Mouse (Mus musculus): ENCODE results near the gene Misp. TPM values are rescaled to one million over a fixed set of nuclear protein-coding genes. Genes with fewer than 3 reads are reported as not detected.

Gene Misp
- polyA plus RNA-seq (2012; rRNA removed): 4.0 and 4.8 TPM in 2 replicates

GRCm38 (mm10) chr10:79820782-79821181, at the start of gene Misp:
Gene Misp, plus strand, starts transcription at chr10:79820989.
- DNase-seq: no peak
- Histone ChIP-seq H3K4me3 (replicated peaks; ENCODE audit: extremely low read depth, low read depth, low read length) (no peak within 1 kb of the TSS), H3K4me1 (ENCODE audit: control insufficient read depth, insufficient read depth, low read length) (peaks cover 8% of the 10 kb centered on the region)
- TF ChIP-seq POLR2A (IDR thresholded peaks at IDR 0.05; ENCODE audit: borderline replicate concordance, extremely low read depth, low read depth, low read length) (no peak), CTCF (IDR thresholded peaks at IDR 0.05; ENCODE audit: insufficient read depth, low read length) (no peak)
- 68% methylated on average over 11 of the region's 11 CpGs for WGBS

GRCm38 (mm10) chr10:79772320-79772719, 48.5 kb upstream of the Misp start:
- Histone ChIP-seq H3K4me3 (replicated peaks; ENCODE audit: extremely low read depth, low read depth, low read length) (no peak overlapping the region), H3K4me1 (ENCODE audit: control insufficient read depth, insufficient read depth, low read length) (peaks cover 2% of the 10 kb centered on the region; the same call in 1 of the 2 replicates)
- DNase-seq: no peak
- TF ChIP-seq CTCF (IDR thresholded peaks at IDR 0.05; ENCODE audit: insufficient read depth, low read length) (no peak), POLR2A (IDR thresholded peaks at IDR 0.05; ENCODE audit: borderline replicate concordance, extremely low read depth, low read depth, low read length) (no peak)
- 88% methylated on average over 3 of the region's 3 CpGs for WGBS

- H3K4me1 ChIP-seq (ENCODE audit: control insufficient read depth, insufficient read depth, low read length): no peaks in the 10 kb centered on the region
- no peak overlapping the region for H3K4me3 ChIP-seq (replicated peaks; ENCODE audit: extremely low read depth, low read depth, low read length)
- TF ChIP-seq POLR2A (IDR thresholded peaks at IDR 0.05; ENCODE audit: borderline replicate concordance, extremely low read depth, low read depth, low read length): no peak
- no peak for TF ChIP-seq CTCF (IDR thresholded peaks at IDR 0.05; ENCODE audit: insufficient read depth, low read length)
- DNase-seq: no peak
- WGBS: 86% methylated on average over 2 of the region's 2 CpGs
Observed at GRCm38 (mm10) chr10:79773208-79773607, 47.6 kb upstream of the Misp start.

GRCm38 (mm10) chr10:79774486-79775279, 46.1 kb upstream of the Misp start:
- TF ChIP-seq CTCF (IDR thresholded peaks at IDR 0.05; ENCODE audit: insufficient read depth, low read length): no peak
- no peak for TF ChIP-seq POLR2A (IDR thresholded peaks at IDR 0.05; ENCODE audit: borderline replicate concordance, extremely low read depth, low read depth, low read length)
- no peak overlapping the region for H3K4me3 ChIP-seq (replicated peaks; ENCODE audit: extremely low read depth, low read depth, low read length)
- peaks cover under 1% of the 10 kb centered on the region; the same call in 1 of the 2 replicates for H3K4me1 ChIP-seq (ENCODE audit: control insufficient read depth, insufficient read depth, low read length)
- no peak for DNase-seq
- 58% methylated on average over 5 of the region's 5 CpGs for WGBS

- peak within 1 kb of the TSS; percentile 61 for H3K4me3 ChIP-seq (replicated peaks; ENCODE audit: extremely low read depth, low read depth, low read length)
- DNase-seq: peak; percentile 56
- no peak for TF ChIP-seq CTCF (IDR thresholded peaks at IDR 0.05; ENCODE audit: insufficient read depth, low read length)
- TF ChIP-seq POLR2A (IDR thresholded peaks at IDR 0.05; ENCODE audit: borderline replicate concordance, extremely low read depth, low read depth, low read length): no peak
- 2% methylated on average over 39 of the region's 39 CpGs for WGBS
- H3K4me1 ChIP-seq (ENCODE audit: control insufficient read depth, insufficient read depth, low read length): peaks cover 9% of the 10 kb centered on the region
Observed at GRCm38 (mm10) chr10:79777103-79777531, 43.7 kb upstream of the Misp start, which contains the start of gene Fstl3. Gene Fstl3, plus strand, starts transcription at chr10:79777272.

- peak; percentile 52 for DNase-seq
Observed at GRCm38 (mm10) chr10:79778006-79778405, 42.8 kb upstream of the Misp start.

GRCm38 (mm10) chr10:79779193-79779592, 41.6 kb upstream of the Misp start:
- no peak overlapping the region for H3K4me3 ChIP-seq (replicated peaks; ENCODE audit: extremely low read depth, low read depth, low read length)
- no peak for DNase-seq
- peaks cover 9% of the 10 kb centered on the region for H3K4me1 ChIP-seq (ENCODE audit: control insufficient read depth, insufficient read depth, low read length)
- TF ChIP-seq CTCF (IDR thresholded peaks at IDR 0.05; ENCODE audit: insufficient read depth, low read length) (no peak), POLR2A (IDR thresholded peaks at IDR 0.05; ENCODE audit: borderline replicate concordance, extremely low read depth, low read depth, low read length) (no peak)
- WGBS: 26% methylated on average over 2 of the region's 2 CpGs

More at GRCm38 (mm10) chr10:79778006-79778405, 42.8 kb upstream of the Misp start:
- H3K4me3 ChIP-seq (replicated peaks; ENCODE audit: extremely low read depth, low read depth, low read length): peak overlapping the region; percentile 35
- H3K4me1 ChIP-seq (ENCODE audit: control insufficient read depth, insufficient read depth, low read length): peaks cover 9% of the 10 kb centered on the region
- 12% methylated on average over 15 of the region's 15 CpGs for WGBS
- TF ChIP-seq POLR2A (IDR thresholded peaks at IDR 0.05; ENCODE audit: borderline replicate concordance, extremely low read depth, low read depth, low read length): no peak
- no peak for TF ChIP-seq CTCF (IDR thresholded peaks at IDR 0.05; ENCODE audit: insufficient read depth, low read length)

- peak; percentile 27; the same call in 1 of the 2 replicates for TF ChIP-seq POLR2A (IDR thresholded peaks at IDR 0.05; ENCODE audit: borderline replicate concordance, extremely low read depth, low read depth, low read length)
- peak; percentile 65 for TF ChIP-seq CTCF (IDR thresholded peaks at IDR 0.05; ENCODE audit: insufficient read depth, low read length)
- peak; percentile 99 for DNase-seq
- WGBS: 2% methylated on average over 52 of the region's 55 CpGs
- Histone ChIP-seq H3K4me1 (ENCODE audit: control insufficient read depth, insufficient read depth, low read length) (peaks cover 9% of the 10 kb centered on the region), H3K4me3 (replicated peaks; ENCODE audit: extremely low read depth, low read depth, low read length) (peak overlapping the region; percentile 66)
Observed at GRCm38 (mm10) chr10:79779784-79780663, 40.8 kb upstream of the Misp start.

- no peak for TF ChIP-seq CTCF (IDR thresholded peaks at IDR 0.05; ENCODE audit: insufficient read depth, low read length)
- TF ChIP-seq POLR2A (IDR thresholded peaks at IDR 0.05; ENCODE audit: borderline replicate concordance, extremely low read depth, low read depth, low read length): peak; percentile 45; the same call in 1 of the 2 replicates
- peaks cover 9% of the 10 kb centered on the region for H3K4me1 ChIP-seq (ENCODE audit: control insufficient read depth, insufficient read depth, low read length)
- WGBS: 1% methylated on average over 13 of the region's 13 CpGs
- peak overlapping the region; percentile 66 for H3K4me3 ChIP-seq (replicated peaks; ENCODE audit: extremely low read depth, low read depth, low read length)
- no peak for DNase-seq
Observed at GRCm38 (mm10) chr10:79780664-79781015, 40.1 kb upstream of the Misp start.
